Mouse (Mus musculus) lung, adult 2 months (tissue): Measurements from ENCODE around the gene Rbm4.

Experiments
- CTCF ChIP-seq: fragments of 200-500 bp; IDR thresholded peaks from 2 replicates; pipeline ENCODE4 v1.5.1; 2011; ENCODE audit warnings: mild to moderate bottlenecking, low read length, control low read depth; ENCODE audit not compliant: insufficient read depth
- POLR2A ChIP-seq: fragments of 200-500 bp; IDR thresholded peaks from 2 replicates; pipeline ENCODE4 v1.6.1; 2011; ENCODE audit warnings: low read depth, mild to moderate bottlenecking, control low read depth, low read length, borderline replicate concordance; ENCODE audit errors: extremely low read depth

- TF ChIP-seq CTCF (no peak), POLR2A (no peak)
Measured at GRCm38 (mm10) chr19:4797846-4798245, 4.1 kb upstream of the Rbm4 start.
